Mouse (Mus musculus): ENCODE data around the gene Igf2bp2.

Igf2bp2 gene

GRCm38 (mm10) chr16:22162512-22163455, at the start of gene Igf2bp2:
Igf2bp2 (minus strand) TSS chr16:22163299.
- in situ Hi-C loops (cut with MboI), result no loop called here

GRCm38 (mm10) chr16:22203501-22203900, 40.4 kb upstream of the Igf2bp2 start:
- in situ Hi-C loops (cut with MboI), result no loop called here

GRCm38 (mm10) chr16:22201858-22202257, 38.8 kb upstream of the Igf2bp2 start:
- in situ Hi-C loops (cut with MboI), result no loop called here

GRCm38 (mm10) chr16:22200476-22200875, 37.4 kb upstream of the Igf2bp2 start:
- in situ Hi-C loops (cut with MboI), result no loop called here

GRCm38 (mm10) chr16:22187366-22187765, 24.3 kb upstream of the Igf2bp2 start:
- in situ Hi-C loops (cut with MboI), result no loop called here

- in situ Hi-C loops (cut with MboI), result no loop called here
Observed at GRCm38 (mm10) chr16:22185411-22185810, 22.3 kb upstream of the Igf2bp2 start.

- in situ Hi-C loops (cut with MboI), result no loop called here
Observed at GRCm38 (mm10) chr16:22184113-22184512, 21.0 kb upstream of the Igf2bp2 start.

GRCm38 (mm10) chr16:22182286-22182685, 19.2 kb upstream of the Igf2bp2 start:
- in situ Hi-C loops (cut with MboI), result no loop called here

GRCm38 (mm10) chr16:22178793-22179192, 15.7 kb upstream of the Igf2bp2 start:
- in situ Hi-C loops (cut with MboI), result no loop called here

- in situ Hi-C loops (cut with MboI), result no loop called here
Observed at GRCm38 (mm10) chr16:22177999-22178398, 14.9 kb upstream of the Igf2bp2 start.

- in situ Hi-C loops (cut with MboI), result no loop called here
Observed at GRCm38 (mm10) chr16:22168731-22169130, 5.6 kb upstream of the Igf2bp2 start.

GRCm38 (mm10) chr16:22165556-22165955, 2.5 kb upstream of the Igf2bp2 start:
- in situ Hi-C loops (cut with MboI), result no loop called here

- in situ Hi-C loops (cut with MboI), result no loop called here
Observed at GRCm38 (mm10) chr16:22164446-22164845, 1.3 kb upstream of the Igf2bp2 start.

- in situ Hi-C loops (cut with MboI), result no loop called here
Observed at GRCm38 (mm10) chr16:22163456-22163851, 355 bp upstream of the Igf2bp2 start.

GRCm38 (mm10) chr16:22162066-22162511, 1.0 kb downstream of the Igf2bp2 start:
- in situ Hi-C loops (cut with MboI), result no loop called here

- in situ Hi-C loops (cut with MboI), result no loop called here
Observed at GRCm38 (mm10) chr16:22161351-22162065, 1.6 kb downstream of the Igf2bp2 start.

GRCm38 (mm10) chr16:22160386-22161145, 2.5 kb downstream of the Igf2bp2 start:
- in situ Hi-C loops (cut with MboI), result no loop called here

GRCm38 (mm10) chr16:22152941-22153444, 10.1 kb downstream of the Igf2bp2 start:
- in situ Hi-C loops (cut with MboI), result no loop called here

GRCm38 (mm10) chr16:22151706-22152315, 11.3 kb downstream of the Igf2bp2 start:
- in situ Hi-C loops (cut with MboI), result no loop called here

- in situ Hi-C loops (cut with MboI), result no loop called here
Observed at GRCm38 (mm10) chr16:22150421-22150820, 12.7 kb downstream of the Igf2bp2 start.

- in situ Hi-C loops (cut with MboI), result no loop called here
Observed at GRCm38 (mm10) chr16:22149659-22150345, 13.3 kb downstream of the Igf2bp2 start.

Measured in mature B cell (primary cell).